Mouse (Mus musculus): ENCODE measurements around the gene Bag2. TPM values are rescaled to one million over a fixed set of nuclear protein-coding genes. Genes with fewer than 3 reads are reported as not detected.
"Not testable (repeated sequence)": the region's sequence is repeated elsewhere in the genome, so short reads cannot be mapped to it uniquely, and the experiment has no call there.

The Bag2 gene
- total RNA-seq, 2 experiments from 2014 or later, result 16.4 to 17.3 TPM

GRCm38 (mm10) chr1:33751283-33751682, 6.3 kb downstream of the Bag2 start:
- DNase-seq (ENCODE audit: low spot score), result peak; percentile 31

GRCm38 (mm10) chr1:33749709-33750108, 7.9 kb downstream of the Bag2 start:
- DNase-seq (ENCODE audit: low spot score), result not testable (repeated sequence)

GRCm38 (mm10) chr1:33749109-33749508, 8.5 kb downstream of the Bag2 start:
- no peak for DNase-seq (ENCODE audit: low spot score)

GRCm38 (mm10) chr1:33745901-33746300, 11.7 kb downstream of the Bag2 start:
- no peak for DNase-seq (ENCODE audit: low spot score)

GRCm38 (mm10) chr1:33744815-33745214, 12.8 kb downstream of the Bag2 start:
- DNase-seq (ENCODE audit: low spot score), result not testable (repeated sequence)

GRCm38 (mm10) chr1:33742903-33743302, 14.7 kb downstream of the Bag2 start:
- no peak for DNase-seq (ENCODE audit: low spot score)

GRCm38 (mm10) chr1:33739302-33739701, 18.3 kb downstream of the Bag2 start:
- DNase-seq (ENCODE audit: low spot score), result peak; percentile 84

- DNase-seq (ENCODE audit: low spot score), result no peak
Observed at GRCm38 (mm10) chr1:33738681-33739278, 18.8 kb downstream of the Bag2 start.

GRCm38 (mm10) chr1:33738281-33738680, 19.3 kb downstream of the Bag2 start:
- no peak for DNase-seq (ENCODE audit: low spot score)

- DNase-seq (ENCODE audit: low spot score), result no peak
Observed at GRCm38 (mm10) chr1:33734001-33734685, 23.5 kb downstream of the Bag2 start.

- no peak for DNase-seq (ENCODE audit: low spot score)
Observed at GRCm38 (mm10) chr1:33733044-33733443, 24.6 kb downstream of the Bag2 start.

GRCm38 (mm10) chr1:33725086-33725485, 32.5 kb downstream of the Bag2 start:
- no peak for DNase-seq (ENCODE audit: low spot score)

GRCm38 (mm10) chr1:33724516-33724915, 33.1 kb downstream of the Bag2 start:
- no peak for DNase-seq (ENCODE audit: low spot score)

- DNase-seq (ENCODE audit: low spot score), result no peak
Observed at GRCm38 (mm10) chr1:33721020-33721419, 36.6 kb downstream of the Bag2 start.

GRCm38 (mm10) chr1:33720231-33720630, 37.4 kb downstream of the Bag2 start:
- DNase-seq (ENCODE audit: low spot score), result no peak

GRCm38 (mm10) chr1:33719733-33720225, 37.8 kb downstream of the Bag2 start, which contains the start of gene Rab23:
Rab23 (plus strand) TSS chr1:33719887.
- peak; percentile 65 for DNase-seq (ENCODE audit: low spot score)

GRCm38 (mm10) chr1:33717636-33718035, 40.0 kb downstream of the Bag2 start:
- DNase-seq (ENCODE audit: low spot score), result no peak

- no peak for DNase-seq (ENCODE audit: low spot score)
Observed at GRCm38 (mm10) chr1:33714796-33715195, 42.8 kb downstream of the Bag2 start.

GRCm38 (mm10) chr1:33712026-33712425, 45.6 kb downstream of the Bag2 start:
- no peak for DNase-seq (ENCODE audit: low spot score)

GRCm38 (mm10) chr1:33709615-33710014, 48.0 kb downstream of the Bag2 start:
- DNase-seq (ENCODE audit: low spot score), result no peak

GRCm38 (mm10) chr1:33701244-33701643, 56.4 kb downstream of the Bag2 start:
- DNase-seq (ENCODE audit: low spot score), result no peak

- no peak for DNase-seq (ENCODE audit: low spot score)
Observed at GRCm38 (mm10) chr1:33696016-33696415, 61.6 kb downstream of the Bag2 start.

All from gastrocnemius, adult 18-20 months (tissue).